Mouse (Mus musculus) small intestine, adult 2 months (tissue): ENCODE measurements around the gene Utrn. TPM values are rescaled to one million over a fixed set of nuclear protein-coding genes. Genes with fewer than 3 reads are reported as not detected.

Experiments used
- H3K27ac ChIP-seq: fragments of 200-500 bp; 2 replicates; pipeline ENCODE4 v1.5.1; 2012; ENCODE audit warnings: low read depth, low read length, control low read depth, inconsistent platforms; ENCODE audit not compliant: insufficient read depth
- H3K27me3 ChIP-seq: fragments of 200-500 bp; 2 replicates; pipeline ENCODE4 v1.6.1; 2012; ENCODE audit warnings: mild to moderate bottlenecking, moderate library complexity, low read length, inconsistent platforms; ENCODE audit not compliant: control insufficient read depth, insufficient read depth
- H3K36me3 ChIP-seq: fragments of 200-500 bp; 2 replicates; pipeline ENCODE4 v1.6.1; 2012; ENCODE audit warnings: mild to moderate bottlenecking, low read length, control low read depth, inconsistent platforms; ENCODE audit not compliant: control insufficient read depth, insufficient read depth
- H3K4me1 ChIP-seq: fragments of 200-500 bp; 2 replicates; pipeline ENCODE4 v1.6.1; 2012; ENCODE audit warnings: low read length, inconsistent platforms, mixed read lengths; ENCODE audit not compliant: control insufficient read depth, insufficient read depth, insufficient read length
- H3K4me3 ChIP-seq: fragments of 200-500 bp; 2 replicates; pipeline ENCODE4 v1.5.1; 2012; ENCODE audit warnings: low read depth, mild to moderate bottlenecking, control low read depth, inconsistent platforms, low read length, moderate library complexity
- CTCF ChIP-seq: fragments of 200-500 bp; IDR thresholded peaks from 2 replicates; pipeline ENCODE4 v1.5.1; 2012; ENCODE audit warnings: low read depth, mild to moderate bottlenecking, control low read depth, inconsistent platforms, low read length, moderate library complexity, mixed read lengths; ENCODE audit not compliant: insufficient replicate concordance, insufficient read length; ENCODE audit errors: extremely low read depth
- POLR2A ChIP-seq: fragments of 200-500 bp; IDR thresholded peaks from 2 replicates; pipeline ENCODE4 v1.6.1; 2012; ENCODE audit warnings: low read depth, mild to moderate bottlenecking, control low read depth, inconsistent platforms, low read length, moderate library complexity
- WGBS: fragments of 180-500 bp; shearing (Covaris S2); methylation state at CpG from one replicate; pipeline ENCODE4 v1.1.7; 2018; 5-methylcytosine and 5-hydroxymethylcytosine counted together
- polyA plus RNA-seq: library from polyadenylated mRNA; depleted of rRNA; stranded (reverse); fragments of >200 nt; gene quantifications from 2 replicates; pipeline ENCODE4 v1.2.3, GENCODE M21; 2012

The Utrn gene
- polyA plus RNA-seq, 1 experiment = 20.5 TPM

DNA sequence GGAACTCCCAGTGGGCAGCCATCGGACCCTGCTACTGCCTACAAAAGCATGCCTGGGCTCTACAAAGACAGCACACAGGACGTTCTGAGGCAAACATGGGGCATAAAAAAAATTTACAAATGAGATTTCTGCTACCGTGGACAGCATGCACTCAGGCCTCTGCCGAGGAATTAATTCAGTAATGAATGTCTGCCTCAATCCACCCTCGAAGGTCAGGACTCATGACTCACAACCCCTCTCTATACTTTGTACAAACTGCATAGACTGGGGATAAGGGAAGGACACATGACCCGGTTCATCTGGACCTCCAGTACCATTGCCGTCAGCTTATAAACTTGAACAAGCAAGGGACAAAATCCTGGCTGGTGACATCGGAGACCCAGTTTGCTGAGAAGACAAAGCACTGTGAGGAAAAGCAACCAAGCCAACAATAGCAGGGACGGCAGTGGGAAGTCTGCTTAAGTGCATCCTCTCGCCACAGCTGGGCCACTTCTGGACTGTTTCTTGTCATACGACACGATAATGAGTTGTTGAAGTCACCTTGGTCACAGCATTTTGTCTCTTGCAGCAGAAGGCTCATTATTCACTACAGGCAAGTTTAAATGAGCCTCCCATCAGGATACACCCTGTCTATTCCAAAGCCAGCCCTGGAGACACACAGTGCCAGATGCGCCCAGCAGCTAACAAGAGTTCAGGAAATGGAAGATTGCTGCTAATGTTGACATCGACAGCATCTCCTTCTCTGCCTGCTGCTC lies 144.7 kb downstream of the Utrn start:
- H3K4me1 ChIP-seq = peaks cover 8% of the 10 kb centered on the region; the same call in 1 of the 2 replicates
- H3K36me3 ChIP-seq = peaks cover 28% of the 10 kb centered on the region
- no peak overlapping the region for H3K27ac ChIP-seq
- WGBS = 81% methylated on average over 14 of the region's 14 CpGs
- H3K4me3 ChIP-seq = no peak overlapping the region
- H3K27me3 ChIP-seq = no peaks in the 10 kb centered on the region
- TF ChIP-seq CTCF (no peak), POLR2A (no peak)

DNA sequence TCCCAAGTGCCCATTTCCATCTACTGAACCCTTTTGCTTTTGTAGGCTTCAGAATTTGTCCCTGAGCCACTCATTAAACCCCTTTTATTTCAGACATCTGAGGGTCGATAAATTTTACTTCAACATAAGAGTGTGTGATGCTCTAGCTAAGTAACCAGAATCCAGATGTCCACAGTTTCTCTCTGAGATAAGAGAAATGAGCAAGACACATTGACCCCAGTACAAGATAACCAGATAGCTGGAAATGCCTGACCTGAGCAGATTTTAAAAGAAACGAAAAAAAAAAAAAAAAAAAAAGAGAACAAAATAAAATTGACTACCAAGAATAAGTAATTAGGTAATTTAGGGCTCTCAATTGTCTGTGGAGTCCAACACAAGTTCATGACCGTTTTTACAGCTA lies 145.9 kb downstream of the Utrn start:
- 55% methylated on average over 3 of the region's 3 CpGs for WGBS
- H3K36me3 ChIP-seq = peaks cover 24% of the 10 kb centered on the region
- H3K27me3 ChIP-seq = no peaks in the 10 kb centered on the region
- H3K27ac ChIP-seq = no peak overlapping the region
- H3K4me1 ChIP-seq = peaks cover 6% of the 10 kb centered on the region; the same call in 1 of the 2 replicates
- no peak overlapping the region for H3K4me3 ChIP-seq
- TF ChIP-seq POLR2A (no peak), CTCF (no peak)

DNA sequence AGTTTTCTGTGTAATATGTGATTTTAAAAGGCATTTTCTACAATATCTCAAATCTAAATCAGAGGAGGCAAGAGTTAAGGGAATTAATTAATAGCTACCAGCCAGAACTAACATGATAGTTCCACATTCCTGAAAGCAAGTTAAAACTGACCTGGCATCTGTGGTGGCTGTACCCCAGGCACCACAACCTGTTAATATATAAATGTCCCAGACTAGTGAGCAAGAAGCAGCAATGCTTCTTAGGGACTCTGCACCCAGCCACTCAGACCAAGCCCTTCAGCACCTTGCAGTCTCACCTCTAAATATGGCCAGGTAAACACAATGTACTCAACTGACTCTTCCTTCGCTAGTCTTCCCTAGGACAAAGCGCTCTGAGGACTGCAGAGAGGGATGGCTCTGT lies 147.1 kb downstream of the Utrn start:
- H3K36me3 ChIP-seq = peaks cover 21% of the 10 kb centered on the region
- H3K27me3 ChIP-seq = no peaks in the 10 kb centered on the region
- WGBS = 96% methylated on average over 2 of the region's 2 CpGs
- H3K27ac ChIP-seq = no peak overlapping the region
- peaks cover 6% of the 10 kb centered on the region; the same call in 1 of the 2 replicates for H3K4me1 ChIP-seq
- TF ChIP-seq POLR2A = no peak
- no peak for TF ChIP-seq CTCF
- H3K4me3 ChIP-seq = no peak overlapping the region

DNA sequence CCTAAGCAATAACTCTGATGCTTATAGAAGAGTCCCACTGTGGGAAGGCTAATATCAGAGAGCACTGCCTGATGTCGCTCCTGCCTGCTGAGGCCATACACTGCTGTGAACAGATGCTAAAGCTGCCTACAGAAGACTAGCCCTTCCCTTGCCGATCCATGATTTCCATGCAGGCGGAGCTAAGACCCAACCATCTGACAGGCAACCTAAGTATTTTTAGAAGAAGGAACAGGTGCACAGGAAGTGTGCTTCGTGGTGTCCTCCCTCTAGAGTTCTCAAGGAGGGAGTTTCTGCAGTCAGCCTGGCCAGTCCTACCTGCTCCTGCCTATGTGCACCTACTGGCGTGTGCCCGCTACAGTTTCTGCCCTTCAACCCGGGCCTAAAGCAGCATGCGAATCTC lies 150.8 kb downstream of the Utrn start:
- Histone ChIP-seq H3K27me3 (no peaks in the 10 kb centered on the region), H3K27ac (no peak overlapping the region), H3K4me3 (no peak overlapping the region), H3K36me3 (peaks cover 34% of the 10 kb centered on the region), H3K4me1 (no peaks in the 10 kb centered on the region)
- 86% methylated on average over 8 of the region's 8 CpGs for WGBS
- TF ChIP-seq CTCF (no peak), POLR2A (no peak)

DNA sequence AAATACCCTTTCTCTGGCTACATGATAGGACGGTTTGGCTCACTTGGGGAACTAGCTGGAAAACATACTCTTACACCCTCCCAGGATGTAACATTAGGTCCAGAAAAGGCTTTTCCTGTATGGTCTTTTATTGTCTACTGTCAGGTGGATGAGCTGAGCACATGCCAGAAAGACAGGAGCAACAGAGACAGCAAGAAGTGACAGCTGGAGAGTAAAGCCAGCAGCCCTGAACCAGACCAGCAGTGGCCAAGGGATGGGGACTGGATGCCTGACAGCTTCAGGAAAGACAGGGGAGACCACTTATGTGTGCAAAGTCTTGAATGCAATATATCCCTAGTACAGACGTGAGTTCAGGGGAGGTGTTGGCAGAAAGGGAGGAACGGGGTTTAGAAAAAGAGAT lies 151.8 kb downstream of the Utrn start:
- no peak overlapping the region for H3K27ac ChIP-seq
- TF ChIP-seq CTCF = no peak
- TF ChIP-seq POLR2A = no peak
- H3K27me3 ChIP-seq = no peaks in the 10 kb centered on the region
- no peaks in the 10 kb centered on the region for H3K4me1 ChIP-seq
- H3K36me3 ChIP-seq = peaks cover 43% of the 10 kb centered on the region
- WGBS = 91% methylated on average over 3 of the region's 3 CpGs
- H3K4me3 ChIP-seq = no peak overlapping the region

DNA sequence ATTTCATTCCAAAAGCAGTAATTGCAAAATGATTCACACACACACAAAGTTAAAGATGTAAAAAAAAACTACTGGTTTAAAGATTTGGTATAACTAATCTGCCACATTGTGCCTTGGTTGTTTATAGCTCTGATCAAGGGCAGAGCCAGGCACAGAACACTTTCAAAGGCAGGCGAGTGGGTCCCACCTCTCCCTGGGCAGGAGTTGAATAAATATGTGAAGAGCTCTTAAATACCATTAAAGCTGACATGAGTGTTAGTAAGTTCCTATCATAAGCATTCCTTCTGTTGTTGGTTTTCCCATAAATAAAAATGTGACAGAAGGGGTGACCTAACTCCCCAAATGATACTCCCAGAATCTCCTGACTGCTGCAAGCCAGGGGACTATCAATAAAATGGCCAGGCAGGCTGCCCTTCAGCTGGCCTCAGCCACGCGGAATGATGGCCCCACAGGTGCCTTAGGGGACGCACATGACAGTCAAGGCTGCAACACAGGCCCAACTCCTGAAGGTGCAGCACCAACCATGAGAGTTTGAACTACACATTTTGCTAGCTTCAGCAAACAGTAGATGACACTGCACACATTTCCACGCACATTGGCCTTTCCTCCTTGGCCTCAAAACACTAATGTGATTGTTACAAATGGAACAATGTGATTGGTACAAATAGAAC lies 152.4 kb downstream of the Utrn start:
- 86% methylated on average over 5 of the region's 5 CpGs for WGBS
- TF ChIP-seq CTCF = no peak
- no peak for TF ChIP-seq POLR2A

DNA sequence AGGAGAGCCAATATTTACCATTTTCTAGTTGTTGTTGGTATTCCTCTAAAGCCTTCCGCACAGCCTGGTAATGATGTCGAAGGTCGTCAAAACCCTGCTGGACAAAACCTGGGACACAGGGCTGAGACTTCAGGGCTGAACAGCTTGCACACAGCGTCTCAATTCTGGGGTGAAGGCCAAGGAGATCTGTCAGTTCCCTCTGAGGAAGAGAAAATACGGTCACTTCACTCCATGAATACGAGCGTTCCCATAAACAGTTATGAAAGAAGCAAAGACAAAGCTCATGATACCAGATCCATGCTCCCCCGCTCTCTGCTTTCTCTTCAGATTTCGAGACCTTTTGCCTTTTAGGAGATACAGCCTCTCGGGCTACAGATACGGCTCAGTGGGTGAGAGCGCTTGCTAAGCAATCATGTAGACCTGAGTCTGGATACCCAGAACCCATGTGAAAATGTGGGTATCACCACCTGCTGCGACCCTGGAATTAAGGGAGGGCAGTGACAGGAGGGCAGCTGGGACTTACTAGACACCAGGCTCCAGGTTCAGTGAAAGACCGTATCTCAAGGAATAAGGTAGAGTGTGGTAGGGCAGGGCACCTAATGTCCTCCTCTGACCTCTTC lies 155.8 kb downstream of the Utrn start:
- Histone ChIP-seq H3K4me3 (no peak overlapping the region), H3K36me3 (peaks cover 44% of the 10 kb centered on the region), H3K4me1 (no peaks in the 10 kb centered on the region), H3K27me3 (no peaks in the 10 kb centered on the region), H3K27ac (no peak overlapping the region)
- 93% methylated on average over 14 of the region's 14 CpGs for WGBS
- TF ChIP-seq CTCF (no peak), POLR2A (no peak)

More for the DNA sequence above, 152.4 kb downstream of the Utrn start:
- no peaks in the 10 kb centered on the region for H3K27me3 ChIP-seq
- no peak overlapping the region for H3K4me3 ChIP-seq
- H3K36me3 ChIP-seq = peaks cover 44% of the 10 kb centered on the region
- no peaks in the 10 kb centered on the region for H3K4me1 ChIP-seq
- no peak overlapping the region for H3K27ac ChIP-seq
